Mouse (Mus musculus): Measurements from ENCODE around the gene Gm960.

Gm960 gene

GRCm38 (mm10) chr19:4712156-4712780, 13.8 kb upstream of the Gm960 start:
- in situ Hi-C loops (cut with MboI, MseI) = no loop called here

- in situ Hi-C loops (cut with MboI, MseI) = no loop called here
Measured at GRCm38 (mm10) chr19:4711601-4712155, 13.2 kb upstream of the Gm960 start.

GRCm38 (mm10) chr19:4711098-4711600, 12.7 kb upstream of the Gm960 start, which contains the start of gene Sptbn2:
TSS of gene Sptbn2 (plus strand) at chr19:4711167.
- in situ Hi-C loops (cut with MboI, MseI) = no loop called here

GRCm38 (mm10) chr19:4708765-4709164, 10.3 kb upstream of the Gm960 start:
- in situ Hi-C loops (cut with MboI, MseI) = no loop called here

- in situ Hi-C loops (cut with MboI, MseI) = no loop called here
Measured at GRCm38 (mm10) chr19:4701221-4701620, 2.8 kb upstream of the Gm960 start.

GRCm38 (mm10) chr19:4700656-4701055, 2.2 kb upstream of the Gm960 start:
- in situ Hi-C loops (cut with MboI, MseI) = no loop called here

GRCm38 (mm10) chr19:4699821-4700220, 1.4 kb upstream of the Gm960 start:
- in situ Hi-C loops (cut with MboI, MseI) = loop anchor here (25.0 kb wide), 1 partner anchor 1787 kb away; no protein-coding TSS in a partner anchor

- in situ Hi-C loops (cut with MboI, MseI) = loop anchor here (25.0 kb wide), 1 partner anchor 1788 kb away; no protein-coding TSS in a partner anchor
Measured at GRCm38 (mm10) chr19:4698856-4699255, 388 bp upstream of the Gm960 start.

GRCm38 (mm10) chr19:4697721-4698120, 747 bp downstream of the Gm960 start:
- in situ Hi-C loops (cut with MboI, MseI) = loop anchor here (25.0 kb wide), 1 partner anchor 1790 kb away; no protein-coding TSS in a partner anchor

- in situ Hi-C loops (cut with MboI, MseI) = loop anchor here (25.0 kb wide), 1 partner anchor 1790 kb away; no protein-coding TSS in a partner anchor
Measured at GRCm38 (mm10) chr19:4697121-4697520, 1.3 kb downstream of the Gm960 start.

- in situ Hi-C loops (cut with MboI, MseI) = loop anchor here (25.0 kb wide), 1 partner anchor 1793 kb away; no protein-coding TSS in a partner anchor
Measured at GRCm38 (mm10) chr19:4694346-4694745, 4.1 kb downstream of the Gm960 start.

GRCm38 (mm10) chr19:4672401-4672800, 26.1 kb downstream of the Gm960 start:
- in situ Hi-C loops (cut with MboI, MseI) = no loop called here

- in situ Hi-C loops (cut with MboI, MseI) = no loop called here
Measured at GRCm38 (mm10) chr19:4670776-4671175, 27.7 kb downstream of the Gm960 start.

- in situ Hi-C loops (cut with MboI, MseI) = no loop called here
Measured at GRCm38 (mm10) chr19:4666815-4667214, 31.7 kb downstream of the Gm960 start.

GRCm38 (mm10) chr19:4658156-4658555, 40.3 kb downstream of the Gm960 start:
- in situ Hi-C loops (cut with MboI, MseI) = no loop called here

- in situ Hi-C loops (cut with MboI, MseI) = loop anchor here (5.0 kb wide), 1 partner anchor 95 kb away; no protein-coding TSS in a partner anchor
Measured at GRCm38 (mm10) chr19:4646917-4647492, 51.5 kb downstream of the Gm960 start.

- in situ Hi-C loops (cut with MboI, MseI) = no loop called here
Measured at GRCm38 (mm10) chr19:4644271-4644670, 54.2 kb downstream of the Gm960 start.

GRCm38 (mm10) chr19:4635986-4636385, 62.5 kb downstream of the Gm960 start:
- in situ Hi-C loops (cut with MboI, MseI) = no loop called here

- in situ Hi-C loops (cut with MboI, MseI) = no loop called here
Measured at GRCm38 (mm10) chr19:4628819-4629218, 69.6 kb downstream of the Gm960 start.

- in situ Hi-C loops (cut with MboI, MseI) = no loop called here
Measured at GRCm38 (mm10) chr19:4625829-4626535, 72.5 kb downstream of the Gm960 start.

GRCm38 (mm10) chr19:4625179-4625828, 73.2 kb downstream of the Gm960 start, which contains the start of gene Rce1:
TSS of gene Rce1 (minus strand) at chr19:4625641.
- in situ Hi-C loops (cut with MboI, MseI) = no loop called here
